Mouse (Mus musculus) left cerebral cortex, postnatal 10 days (tissue): ENCODE data around the gene Plekhm2. TPM values are rescaled to one million over a fixed set of nuclear protein-coding genes. Genes with fewer than 3 reads are reported as not detected.

Source experiments
- DNase-seq, 2 experiments: peaks; one replicate each; pipeline ENCODE4 v3.0.0; 2021 to 2022; ENCODE audit warnings: low spot score in 2 of 2, mixed read lengths in 1 of 2; ENCODE audit errors: extremely low spot score in 1 of 2
- intact Hi-C: fragments of 180-260 bp; cut with DNase I; formaldehyde crosslinking; loops from one replicate; pipeline ENCODE4 v1.15.1; 2025
- total RNA-seq, 2 experiments: library from RNA; stranded (reverse); gene quantifications; 2 replicates each; pipeline ENCODE4 v1.2.3; 2021

Gene Plekhm2
- total RNA-seq, 2 experiments from 2014 or later = 49.0 to 55.0 TPM

DNA sequence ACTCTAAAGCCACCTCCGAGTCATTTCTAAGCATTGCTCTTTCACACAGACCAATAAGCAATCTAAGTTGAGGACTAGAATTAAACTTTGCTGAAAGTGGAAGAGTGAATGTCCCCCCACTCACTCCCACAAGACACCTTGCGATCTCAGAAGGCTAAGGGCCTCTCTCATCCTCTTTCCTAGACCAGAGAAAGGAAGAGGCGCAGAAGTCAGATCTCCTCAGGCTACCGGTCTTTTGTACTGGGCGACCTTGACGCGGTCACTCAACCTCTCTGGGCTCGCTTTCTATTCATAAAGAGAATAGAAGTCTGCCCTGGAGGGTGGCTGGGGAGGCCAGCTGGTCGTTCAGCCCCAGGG is 65.8 kb downstream of the Plekhm2 start:
- no peak for DNase-seq
- intact Hi-C loops = no loop called here

DNA sequence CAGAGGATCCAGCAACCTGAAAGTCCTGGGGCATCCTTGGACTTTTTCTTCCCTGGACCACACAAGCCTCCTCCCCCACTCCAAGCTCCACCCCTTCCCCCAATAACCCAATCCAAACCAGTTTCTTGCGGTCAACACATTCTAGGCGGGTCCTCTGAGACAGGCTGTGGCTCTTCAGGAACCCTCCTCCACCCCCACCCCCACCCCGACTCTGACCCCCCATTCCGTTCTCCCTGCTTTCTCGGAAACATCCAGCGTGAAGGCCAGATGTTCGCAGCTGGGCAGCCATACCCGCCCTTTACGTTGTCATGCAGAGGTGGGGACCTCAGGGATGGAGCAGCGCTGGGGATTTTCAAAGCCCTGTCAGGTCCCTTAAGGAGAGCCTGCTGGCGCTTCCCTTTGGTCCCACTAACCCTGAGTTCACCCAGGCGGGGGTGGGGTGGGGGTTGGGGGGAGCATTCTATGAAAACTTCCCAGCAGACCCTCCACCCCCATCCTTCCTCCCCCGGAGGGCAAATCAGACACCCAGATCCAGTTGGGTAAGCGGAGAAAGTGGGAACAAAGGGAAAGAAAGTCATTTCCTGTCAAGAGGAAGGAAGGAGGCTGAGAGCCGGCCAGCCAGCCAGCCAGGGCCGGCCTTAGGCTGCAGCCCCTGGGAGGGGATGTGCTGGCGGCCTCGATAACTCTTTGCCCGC is 66.4 kb downstream of the Plekhm2 start:
- intact Hi-C loops = no loop called here
- DNase-seq = peak in 1 of 2 experiments; percentile 63

DNA sequence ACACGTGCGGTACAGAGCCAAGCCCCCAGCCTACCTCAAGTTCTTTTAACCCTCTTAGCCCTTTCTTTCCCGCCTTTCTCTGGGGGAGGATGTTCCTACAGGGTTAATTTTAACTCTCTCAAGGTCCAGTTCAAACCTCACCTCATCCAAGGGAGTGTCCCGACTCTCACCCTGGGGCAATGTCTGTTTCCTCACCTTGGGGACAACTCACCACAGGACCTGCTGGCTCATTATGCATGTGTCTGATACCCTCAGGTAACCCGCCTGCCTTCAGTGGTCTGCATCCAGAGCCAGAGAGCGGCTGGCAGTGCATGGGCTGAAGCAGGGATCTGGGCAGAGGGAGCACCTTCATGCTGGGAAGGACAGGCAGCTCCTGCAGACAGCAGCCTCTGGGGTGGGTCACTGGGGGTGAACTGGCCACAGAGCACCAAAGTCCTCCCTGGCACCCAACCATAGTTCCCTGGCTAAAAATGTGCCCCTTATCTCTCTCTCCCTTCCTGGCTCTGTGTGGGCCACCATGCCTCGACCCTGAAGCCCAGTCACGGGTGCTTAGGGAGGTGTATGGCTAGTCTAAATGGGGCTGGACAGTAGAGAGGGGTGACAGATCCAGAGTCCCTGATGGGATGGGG is 67.9 kb downstream of the Plekhm2 start:
- intact Hi-C loops = no loop called here
- DNase-seq = peak in 1 of 2 experiments; percentile 20

DNA sequence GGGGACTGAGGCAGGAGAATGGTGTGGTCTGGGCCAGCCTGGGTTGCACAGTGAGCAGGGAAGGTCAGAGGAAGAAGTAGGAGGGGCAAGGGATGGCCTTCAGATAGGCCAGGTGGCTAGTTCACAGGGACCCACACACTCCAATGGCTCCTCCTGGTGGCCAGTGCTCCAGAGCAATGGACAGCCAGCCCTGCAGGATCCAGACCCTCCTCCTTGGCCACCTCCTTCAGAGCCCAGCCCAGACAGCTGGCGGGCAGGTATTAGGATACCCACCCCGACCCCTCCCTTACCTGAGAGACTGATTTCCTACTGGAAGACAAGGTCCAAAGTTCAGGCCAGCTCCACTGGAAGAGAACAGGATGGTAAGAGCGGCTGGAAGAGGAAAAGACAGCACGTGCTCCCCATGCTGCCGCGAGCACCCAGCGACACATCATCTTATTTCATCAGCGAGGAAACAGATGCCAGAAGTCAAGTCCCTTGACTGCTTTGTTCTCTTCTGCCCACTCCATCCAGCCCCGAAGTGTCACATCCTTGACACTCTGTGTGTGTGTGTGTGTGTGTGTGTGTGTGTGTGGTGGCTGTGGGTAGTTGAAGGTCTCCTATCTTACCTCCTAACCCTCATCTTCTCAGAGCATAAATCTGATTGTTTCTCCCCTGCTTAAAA is 69.0 kb downstream of the Plekhm2 start:
- intact Hi-C loops = no loop called here

DNA sequence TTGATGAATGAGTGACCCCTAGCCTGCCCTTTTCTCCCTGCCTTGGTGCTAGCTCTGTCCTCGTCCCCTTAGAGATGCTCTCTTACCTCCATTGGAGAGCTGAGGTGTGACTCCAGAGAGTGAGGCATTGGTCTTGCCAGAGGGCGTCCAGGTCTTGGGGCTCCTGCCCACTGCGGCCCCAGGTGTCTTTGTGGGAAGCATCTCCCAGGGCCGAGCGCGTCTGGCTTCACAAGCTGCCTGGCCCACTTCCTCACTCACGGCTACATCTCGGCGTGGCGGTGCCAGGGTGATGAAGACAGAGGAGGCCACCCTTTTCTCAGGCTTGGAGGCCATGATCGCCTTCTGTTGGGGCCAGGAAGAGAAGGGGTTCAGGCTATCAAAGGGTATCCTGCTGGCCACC is 69.6 kb downstream of the Plekhm2 start:
- intact Hi-C loops = no loop called here
- peak in 1 of 2 experiments; percentile 19 for DNase-seq

More for the DNA sequence above, 69.0 kb downstream of the Plekhm2 start:
- peak in 1 of 2 experiments; percentile 35 for DNase-seq

DNA sequence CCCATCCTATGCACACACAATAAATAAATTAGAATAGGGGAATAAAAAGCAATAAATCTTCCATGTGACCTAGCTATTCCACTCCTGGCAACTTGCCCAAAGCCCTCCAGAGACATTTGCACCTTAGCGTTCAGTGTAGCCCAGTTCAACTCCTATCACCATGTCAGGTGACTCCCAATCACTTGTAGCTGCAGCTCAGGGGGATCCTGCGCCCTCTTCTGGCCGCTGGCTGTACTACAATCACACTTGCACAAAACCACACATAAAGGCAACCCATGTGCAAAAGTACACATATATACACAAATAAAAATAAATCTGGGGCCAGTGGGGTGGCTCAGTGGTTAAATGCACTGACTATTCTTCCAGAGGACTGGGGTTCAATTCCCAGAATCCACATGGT is 73.2 kb downstream of the Plekhm2 start:
- DNase-seq = no peak
- intact Hi-C loops = no loop called here

DNA sequence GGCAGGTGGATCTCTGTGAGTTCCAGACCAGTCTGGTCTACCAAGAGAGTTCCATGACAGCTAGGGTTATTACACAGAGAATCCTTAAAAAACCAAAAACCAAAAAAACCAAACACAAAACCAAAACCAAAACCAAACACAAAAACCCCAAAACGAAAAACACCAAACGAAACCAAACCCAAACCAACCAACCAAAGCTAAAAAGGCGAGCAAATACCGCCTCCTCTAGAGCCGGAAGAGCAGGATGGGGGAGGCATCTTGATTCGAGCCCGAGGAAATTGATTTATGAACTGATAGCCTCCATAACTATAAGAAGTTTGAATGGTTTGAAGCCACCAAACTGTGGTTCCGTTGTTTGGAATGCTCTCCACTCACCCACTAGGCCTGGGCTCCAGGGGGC is 80.8 kb downstream of the Plekhm2 start:
- DNase-seq = no peak
- intact Hi-C loops = no loop called here

DNA sequence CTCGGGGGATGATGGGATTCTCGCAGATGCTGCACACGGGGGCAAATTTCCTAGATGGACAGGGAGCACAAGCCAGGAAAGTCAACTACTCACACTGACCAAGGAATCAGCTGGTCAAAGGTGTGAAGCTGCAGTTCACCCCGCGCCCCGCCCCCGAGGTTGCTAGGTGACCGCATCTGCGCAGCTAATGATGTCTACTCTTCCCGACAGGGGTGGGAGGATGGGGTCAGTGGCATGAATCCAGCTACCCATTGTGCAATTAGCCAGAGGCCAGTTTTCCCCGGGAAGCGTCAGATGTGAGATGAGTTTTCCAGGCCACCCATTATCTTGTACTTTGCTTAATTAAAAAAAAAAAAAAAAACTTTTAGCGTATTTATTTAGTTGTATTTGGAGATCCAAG is 83.6 kb downstream of the Plekhm2 start:
- DNase-seq = no peak
- intact Hi-C loops = no loop called here

DNA sequence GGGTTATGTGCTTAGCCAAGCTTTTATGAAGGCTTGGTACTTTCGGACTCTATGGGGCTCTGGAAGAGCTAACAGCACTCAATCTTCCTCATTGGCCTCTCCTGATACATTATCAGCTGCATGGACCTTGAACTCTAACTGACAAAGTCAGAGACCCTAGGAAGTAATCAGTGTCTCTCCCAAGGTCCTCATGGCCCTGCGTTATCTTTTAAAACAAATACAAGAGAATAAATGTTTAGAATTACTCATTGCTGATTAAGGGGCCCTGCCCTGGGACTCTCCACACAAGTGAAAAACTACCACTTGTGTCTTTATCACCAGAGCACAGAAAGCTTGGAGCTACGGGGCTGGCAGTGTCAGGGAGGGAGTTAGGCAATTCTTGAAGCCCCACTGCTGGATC is 85.9 kb downstream of the Plekhm2 start:
- no peak for DNase-seq
- intact Hi-C loops = loop anchor here (5.0 kb wide), 1 partner anchor 192 kb away; no protein-coding TSS in a partner anchor

DNA sequence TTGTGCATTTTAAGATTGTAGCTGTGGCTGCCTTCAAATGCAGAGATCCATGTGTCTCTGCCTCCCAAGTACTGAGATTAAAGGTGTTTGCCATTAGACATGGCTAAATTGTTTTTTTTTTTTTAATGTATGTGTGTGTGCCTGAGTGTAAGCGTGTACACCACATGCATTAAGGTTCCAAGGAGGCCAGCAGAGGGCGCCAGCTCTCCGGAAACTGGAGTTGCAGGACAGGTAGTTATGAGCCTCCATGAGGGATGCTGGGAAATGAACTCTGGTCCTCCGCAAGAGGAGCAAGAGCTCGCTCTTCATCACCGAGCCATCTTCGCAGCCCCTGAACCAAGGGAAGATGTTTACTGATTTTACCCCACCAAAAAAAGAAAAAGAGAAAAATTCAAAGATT is 87.8 kb downstream of the Plekhm2 start:
- DNase-seq = no peak
- intact Hi-C loops = loop anchor here (5.0 kb wide), 1 partner anchor 190 kb away; no protein-coding TSS in a partner anchor

DNA sequence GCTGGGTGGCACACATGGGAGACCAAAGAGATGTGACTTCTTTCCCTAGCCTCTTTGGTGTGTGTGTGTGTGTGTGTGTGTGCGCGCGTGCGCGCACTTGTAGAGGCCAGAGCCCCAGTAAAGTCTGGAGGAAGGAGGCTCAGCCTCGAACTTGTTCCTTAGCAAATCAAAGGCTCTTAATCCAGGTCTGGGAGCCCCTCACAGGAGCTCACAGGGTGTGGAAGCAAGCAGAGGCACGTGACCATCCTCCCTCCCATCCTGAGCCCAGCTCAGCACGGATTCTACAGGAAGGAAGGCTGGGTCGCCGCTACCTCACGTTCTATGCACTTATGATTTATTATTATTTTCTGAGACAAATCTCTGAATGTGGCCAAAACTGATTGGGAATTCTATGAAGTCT is 88.3 kb downstream of the Plekhm2 start:
- intact Hi-C loops = loop anchor here (5.0 kb wide), 1 partner anchor 189 kb away; no protein-coding TSS in a partner anchor
- DNase-seq = no peak

Other genes starting within 250 kb of the Plekhm2 start
- gene Clcnkb, start 248.9 kb downstream of the Plekhm2 start, total RNA-seq = not detected
- under 1 TPM; 0.11 to 0.20 TPM for gene Hspb7, start 244.1 kb downstream of the Plekhm2 start, total RNA-seq
- 1 to 10 TPM; 2.5 to 3.5 TPM for gene Srarp, start 228.8 kb downstream of the Plekhm2 start, total RNA-seq
- gene Zbtb17, start 220.2 kb downstream of the Plekhm2 start, total RNA-seq = 10 to 100 TPM; 23.0 to 26.1 TPM
- gene Spen, start 126.3 kb downstream of the Plekhm2 start, total RNA-seq = 10 to 100 TPM; 56.8 to 59.9 TPM
- gene Fblim1, start 58.8 kb downstream of the Plekhm2 start, total RNA-seq = 1 to 10 TPM; 4.4 to 6.0 TPM
- under 1 TPM; 0.28 to 0.79 TPM for gene Tmem82, start 46.3 kb downstream of the Plekhm2 start, total RNA-seq
- 1 to 10 TPM; 2.3 to 4.1 TPM for gene Slc25a34, start 41.1 kb downstream of the Plekhm2 start, total RNA-seq
- gene Rsc1a1, start 20.7 kb upstream of the Plekhm2 start, total RNA-seq = 1 to 10 TPM in 1 of 2 experiments, under 1 TPM in 1; 0.41 to 3.0 TPM
- 10 to 100 TPM; 27.7 to 28.1 TPM for gene Ddi2, start 58.5 kb upstream of the Plekhm2 start, total RNA-seq
- gene Agmat, start 81.8 kb upstream of the Plekhm2 start, total RNA-seq = under 1 TPM in 1 of 2 experiments, not detected in 1; 0.24 TPM
- 10 to 100 TPM; 26.8 to 29.2 TPM for gene Dnajc16, start 126.0 kb upstream of the Plekhm2 start, total RNA-seq
- gene Casp9, start 128.7 kb upstream of the Plekhm2 start, total RNA-seq = 10 to 100 TPM; 21.7 to 27.0 TPM
- gene Cela2a, start 161.3 kb upstream of the Plekhm2 start, total RNA-seq = not detected
- not detected for gene Ctrc, start 181.5 kb upstream of the Plekhm2 start, total RNA-seq
- 10 to 100 TPM; 51.2 to 52.5 TPM for gene Efhd2, start 210.0 kb upstream of the Plekhm2 start, total RNA-seq